Mouse (Mus musculus): Measurements from ENCODE around the gene Ebf3.

- TF ChIP-seq CTCF (IDR thresholded peaks at IDR 0.05; ENCODE audit: control insufficient read depth, insufficient read depth, low read length) (no peak), POLR2A (IDR thresholded peaks at IDR 0.05; ENCODE audit: borderline replicate concordance, control insufficient read depth, low read depth, low read length) (no peak)
Measured at GRCm38 (mm10) chr7:137196536-137196935, 117.7 kb downstream of the Ebf3 start.

Measured in bone marrow, adult 2 months (tissue).